Mouse (Mus musculus): ENCODE measurements at regions not wholly inside any gene's neighbourhood (a gene's known extent, or its start where the extent isn't known, plus 50 kb on each side); places are given as distances from the start of the nearest gene placed in this dataset.

DNA sequence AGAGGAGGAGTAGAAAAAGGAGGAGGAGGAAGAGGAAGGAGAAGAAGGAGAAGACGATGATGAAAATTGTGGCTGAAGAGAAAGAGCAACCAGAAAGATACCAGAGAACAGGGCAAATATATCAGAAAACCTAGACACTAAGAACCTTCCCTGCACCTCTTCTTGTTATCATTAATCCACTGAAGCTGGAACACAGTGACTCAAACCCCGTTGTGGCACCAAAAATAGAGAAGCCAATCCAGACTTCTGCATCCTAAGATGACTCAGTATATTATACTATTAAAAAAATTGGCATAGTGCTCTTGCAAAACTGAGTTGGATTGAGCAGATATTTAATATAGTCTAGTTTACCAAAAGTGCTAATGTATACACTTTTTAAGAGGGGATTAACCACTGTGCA is 63.6 kb upstream of the Acbd6 start:
- H3K27ac ChIP-seq (ENCODE audit: control insufficient read depth, low read depth, low read length), result no peak overlapping the region
- DNase-seq (ENCODE audit: low read depth, low spot score), result peak; percentile 29

DNA sequence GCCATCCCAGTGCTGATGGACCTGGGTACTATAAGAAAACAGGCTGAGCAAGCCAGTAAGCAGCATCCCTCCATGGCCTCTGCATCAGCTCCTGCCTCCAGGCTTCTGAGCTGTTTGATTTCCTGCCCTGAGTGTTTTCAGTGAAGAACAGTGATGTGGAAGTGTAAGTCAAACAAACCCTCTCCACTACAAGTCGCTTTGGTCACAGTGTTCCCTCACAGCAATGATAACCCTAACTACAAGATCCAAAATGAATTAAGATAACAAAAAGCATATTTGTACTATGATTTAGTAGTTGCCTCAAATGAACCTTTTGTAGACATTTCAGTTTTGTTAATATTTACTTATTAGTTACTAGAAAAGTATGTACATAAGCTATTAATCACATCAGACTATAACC is 58.2 kb upstream of the Acbd6 start:
- Histone ChIP-seq H3K9me3 (replicated peaks; ENCODE audit: insufficient read depth, low read length) (no peaks in the 10 kb centered on the region), H3K9ac (ENCODE audit: control insufficient read depth, low read depth, low read length, poor library complexity, severe bottlenecking) (no peak overlapping the region), H3K4me3 (ENCODE audit: control insufficient read depth in 1 of 2, insufficient read depth in 1 of 2, low read depth in 2 of 2, low read length in 2 of 2) (no peak overlapping the region), H3K27me3 (ENCODE audit: control insufficient read depth in 1 of 2, insufficient read depth in 2 of 2, low read length in 2 of 2) (peaks cover 0 to 2% of the 10 kb centered on the region in 2 experiments; a peak in 1 of 4 replicates), H3K27ac (ENCODE audit: control insufficient read depth, low read depth, low read length) (no peak overlapping the region), H3K36me3 (ENCODE audit: control insufficient read depth in 1 of 2, insufficient read depth in 2 of 2, low read length in 2 of 2) (no peaks in the 10 kb centered on the region), H3K79me2 (ENCODE audit: control insufficient read depth, insufficient read depth, low read length, poor library complexity) (no peaks in the 10 kb centered on the region), H3K4me1 (ENCODE audit: control insufficient read depth in 1 of 2, insufficient read depth in 2 of 2, low read length in 2 of 2) (no peaks in the 10 kb centered on the region)
- DNase-seq (ENCODE audit: low read depth, low spot score), result no peak
- TF ChIP-seq CTCF (IDR thresholded peaks at IDR 0.05 in 2 of 3, conservative IDR thresholded peaks at IDR 0.05 in 1 of 3; ENCODE audit: control insufficient read depth in 1 of 3, insufficient read depth in 1 of 3, low read depth in 2 of 3, low read length in 3 of 3, poor library complexity in 1 of 3, severe bottlenecking in 1 of 3), result no peak
- TF ChIP-seq KAT2A (conservative IDR thresholded peaks at IDR 0.05; ENCODE audit: low read depth, low read length), result no peak
- no peak for TF ChIP-seq USF2 (IDR thresholded peaks at IDR 0.05; ENCODE audit: borderline replicate concordance in 1 of 2, insufficient read depth in 1 of 2, low read depth in 1 of 2, low read length in 2 of 2)
- no peak for TF ChIP-seq NRF1 (IDR thresholded peaks at IDR 0.05; ENCODE audit: insufficient read depth, low read depth, low read length, poor library complexity, severe bottlenecking)
- no peak for TF ChIP-seq ZC3H11A (IDR thresholded peaks at IDR 0.05; ENCODE audit: low read depth, low read length)
- TF ChIP-seq EP300 (IDR thresholded peaks at IDR 0.05; ENCODE audit: low read depth in 1 of 2, low read length in 2 of 2), result no peak
- TF ChIP-seq ELF1 (IDR thresholded peaks at IDR 0.05; ENCODE audit: low read depth, low read length), result no peak

More for the DNA sequence above, 63.6 kb upstream of the Acbd6 start:
- Histone ChIP-seq H3K79me2 (ENCODE audit: control insufficient read depth, insufficient read depth, low read length, poor library complexity) (no peaks in the 10 kb centered on the region), H3K4me3 (ENCODE audit: control insufficient read depth in 1 of 2, insufficient read depth in 1 of 2, low read depth in 2 of 2, low read length in 2 of 2) (no peak overlapping the region), H3K9ac (ENCODE audit: control insufficient read depth, low read depth, low read length, poor library complexity, severe bottlenecking) (no peak overlapping the region), H3K36me3 (ENCODE audit: control insufficient read depth in 1 of 2, insufficient read depth in 2 of 2, low read length in 2 of 2) (no peaks in the 10 kb centered on the region), H3K27me3 (ENCODE audit: control insufficient read depth in 1 of 2, insufficient read depth in 2 of 2, low read length in 2 of 2) (peaks cover 10 to 12% of the 10 kb centered on the region in 2 experiments), H3K4me1 (ENCODE audit: control insufficient read depth in 1 of 2, insufficient read depth in 2 of 2, low read length in 2 of 2) (0 out of 4 replicates have a peak, but pooled peaks cover 0 to 2% of the 10 kb centered on the region in 2 experiments), H3K9me3 (replicated peaks; ENCODE audit: insufficient read depth, low read length) (no peaks in the 10 kb centered on the region)
- no peak for TF ChIP-seq GATA1 (IDR thresholded peaks at IDR 0.05; ENCODE audit: low read depth, low read length)
- TF ChIP-seq MAX (IDR thresholded peaks at IDR 0.05; ENCODE audit: low read length), result no peak
- TF ChIP-seq POLR2AphosphoS2 (IDR thresholded peaks at IDR 0.05; ENCODE audit: low read length), result no peak
- no peak for TF ChIP-seq E2F4 (IDR thresholded peaks at IDR 0.05; ENCODE audit: borderline replicate concordance, low read depth, low read length)
- TF ChIP-seq ZKSCAN1 (IDR thresholded peaks at IDR 0.05; ENCODE audit: low read depth, low read length), result no peak
- TF ChIP-seq USF2 (IDR thresholded peaks at IDR 0.05; ENCODE audit: borderline replicate concordance in 1 of 2, insufficient read depth in 1 of 2, low read depth in 1 of 2, low read length in 2 of 2), result no peak
- no peak for TF ChIP-seq POLR2AphosphoS5 (IDR thresholded peaks at IDR 0.05; ENCODE audit: borderline replicate concordance, low read depth, low read length)
- TF ChIP-seq MAFK (IDR thresholded peaks at IDR 0.05; ENCODE audit: borderline replicate concordance, low read depth, low read length), result no peak
- no peak for TF ChIP-seq MAZ (IDR thresholded peaks at IDR 0.05; ENCODE audit: low read depth, low read length)
- TF ChIP-seq ETS1 (IDR thresholded peaks at IDR 0.05; ENCODE audit: low read depth, low read length), result no peak
- TF ChIP-seq SMC3 (IDR thresholded peaks at IDR 0.05; ENCODE audit: low read depth, low read length), result no peak
- no peak for TF ChIP-seq CHD1 (IDR thresholded peaks at IDR 0.05; ENCODE audit: low read depth, low read length)
- TF ChIP-seq NRF1 (IDR thresholded peaks at IDR 0.05; ENCODE audit: insufficient read depth, low read depth, low read length, poor library complexity, severe bottlenecking), result no peak
- TF ChIP-seq ELF1 (IDR thresholded peaks at IDR 0.05; ENCODE audit: low read depth, low read length), result no peak
- TF ChIP-seq ZC3H11A (IDR thresholded peaks at IDR 0.05; ENCODE audit: low read depth, low read length), result no peak
- no peak for TF ChIP-seq BHLHE40 (IDR thresholded peaks at IDR 0.05; ENCODE audit: borderline replicate concordance, low read depth, low read length)
- no peak for TF ChIP-seq USF1 (IDR thresholded peaks at IDR 0.05; ENCODE audit: low read depth, low read length)

All from MEL (cell line).